Mouse (Mus musculus) liver, embryonic 15.5 days (tissue): ENCODE data around the gene Fam171a1. TPM values are rescaled to one million over a fixed set of nuclear protein-coding genes. Genes with fewer than 3 reads are reported as not detected.

ENCODE experiments used
- ATAC-seq: fragments of 200-750 bp; cut with Nextera tagmentation; 2 replicates; pipeline ENCODE4 v1.8.0; 2017; ENCODE audit warnings: moderate number of reproducible peaks, mild to moderate bottlenecking, moderate library complexity; ENCODE audit not compliant: insufficient read depth
- H3K27ac ChIP-seq: fragments of 300-500 bp; sonication (generic); replicated peaks from 2 replicates; pipeline ENCODE4 v1.5.1; 2015; ENCODE audit warnings: mild to moderate bottlenecking, inconsistent platforms
- H3K27me3 ChIP-seq: fragments of 300-500 bp; sonication (generic); 2 replicates; pipeline ENCODE4 v1.6.1; 2015; ENCODE audit warnings: mild to moderate bottlenecking, inconsistent platforms
- H3K36me3 ChIP-seq: fragments of 300-500 bp; sonication (generic); replicated peaks from 2 replicates; pipeline ENCODE4 v1.6.1; 2015; ENCODE audit warnings: moderate library complexity, mild to moderate bottlenecking, inconsistent platforms
- H3K4me1 ChIP-seq: fragments of 300-500 bp; sonication (generic); replicated peaks from 2 replicates; pipeline ENCODE4 v1.6.1; 2015; ENCODE audit warnings: inconsistent platforms
- H3K4me2 ChIP-seq: fragments of 300-500 bp; sonication (generic); 2 replicates; pipeline ENCODE4 v1.6.1; 2015; ENCODE audit warnings: moderate library complexity, mild to moderate bottlenecking, inconsistent platforms
- H3K4me3 ChIP-seq: fragments of 300-500 bp; sonication (generic); replicated peaks from 2 replicates; pipeline ENCODE4 v1.5.1; 2015; ENCODE audit warnings: mild to moderate bottlenecking, inconsistent platforms
- H3K9ac ChIP-seq: fragments of 300-500 bp; sonication (generic); 2 replicates; pipeline ENCODE4 v1.6.1; 2015; ENCODE audit warnings: moderate library complexity, mild to moderate bottlenecking, inconsistent platforms
- H3K9me3 ChIP-seq: fragments of 300-500 bp; sonication (generic); replicated peaks from 2 replicates; pipeline ENCODE4 v1.6.1; 2016; ENCODE audit warnings: inconsistent platforms
- WGBS: fragments of 180-500 bp; shearing (Covaris S2); methylation state at CpG from one replicate; pipeline ENCODE4 v1.1.7; 2015; ENCODE audit warnings: mixed read lengths; ENCODE audit not compliant: insufficient replicate concordance; 5-methylcytosine and 5-hydroxymethylcytosine counted together
- polyA plus RNA-seq: library from polyadenylated mRNA; unstranded; fragments of >200 nt; fragmentation: Nextera tagmentation; extraction: Ambion mirVana; gene quantifications from 2 replicates; pipeline ENCODE4 v1.2.1, GENCODE M21; 2015

The Fam171a1 gene
- polyA plus RNA-seq, 1 experiment from 2014 or later = 2.8 TPM

- Histone ChIP-seq H3K27ac (no peak overlapping the region), H3K9me3 (no peaks in the 10 kb centered on the region), H3K27me3 (no peaks in the 10 kb centered on the region), H3K4me1 (no peaks in the 10 kb centered on the region), H3K4me2 (no peak overlapping the region), H3K9ac (no peak overlapping the region), H3K4me3 (no peak overlapping the region), H3K36me3 (no peaks in the 10 kb centered on the region)
- 70% methylated on average over 2 of the region's 2 CpGs for WGBS
- no peak for ATAC-seq
Measured at GRCm38 (mm10) chr2:3139065-3139464, 25.0 kb downstream of the Fam171a1 start.

- ATAC-seq = no peak
- H3K4me1 ChIP-seq = no peaks in the 10 kb centered on the region
- WGBS = 50% methylated on average over 3 of the region's 3 CpGs
Measured at GRCm38 (mm10) chr2:3139578-3139977, 25.6 kb downstream of the Fam171a1 start.

GRCm38 (mm10) chr2:3140585-3140984 is 26.6 kb downstream of the Fam171a1 start:
- Histone ChIP-seq H3K27ac (no peak overlapping the region), H3K27me3 (no peaks in the 10 kb centered on the region), H3K4me3 (no peak overlapping the region), H3K4me2 (no peak overlapping the region), H3K9me3 (no peaks in the 10 kb centered on the region), H3K36me3 (no peaks in the 10 kb centered on the region), H3K9ac (no peak overlapping the region), H3K4me1 (no peaks in the 10 kb centered on the region)
- ATAC-seq = no peak
- WGBS = 52% methylated on average over 5 of the region's 5 CpGs

More at GRCm38 (mm10) chr2:3139578-3139977, 25.6 kb downstream of the Fam171a1 start:
- Histone ChIP-seq H3K9me3 (no peaks in the 10 kb centered on the region), H3K9ac (no peak overlapping the region), H3K4me3 (no peak overlapping the region), H3K27ac (no peak overlapping the region), H3K27me3 (no peaks in the 10 kb centered on the region), H3K4me2 (no peak overlapping the region), H3K36me3 (no peaks in the 10 kb centered on the region)

GRCm38 (mm10) chr2:3141804-3142203 is 27.8 kb downstream of the Fam171a1 start:
- Histone ChIP-seq H3K27ac (no peak overlapping the region), H3K4me1 (no peaks in the 10 kb centered on the region)

GRCm38 (mm10) chr2:3144291-3144690 is 30.3 kb downstream of the Fam171a1 start:
- 74% methylated on average over 5 of the region's 5 CpGs for WGBS
- ATAC-seq = no peak
- no peaks in the 10 kb centered on the region for H3K27me3 ChIP-seq
- no peak overlapping the region for H3K27ac ChIP-seq
- H3K9me3 ChIP-seq = no peaks in the 10 kb centered on the region
- H3K9ac ChIP-seq = no peak overlapping the region
- no peaks in the 10 kb centered on the region for H3K36me3 ChIP-seq
- no peak overlapping the region for H3K4me3 ChIP-seq
- H3K4me1 ChIP-seq = no peaks in the 10 kb centered on the region
- no peak overlapping the region for H3K4me2 ChIP-seq

More at GRCm38 (mm10) chr2:3141804-3142203, 27.8 kb downstream of the Fam171a1 start:
- Histone ChIP-seq H3K4me2 (no peak overlapping the region), H3K36me3 (no peaks in the 10 kb centered on the region), H3K4me3 (no peak overlapping the region), H3K27me3 (no peaks in the 10 kb centered on the region), H3K9ac (no peak overlapping the region), H3K9me3 (no peaks in the 10 kb centered on the region)
- WGBS = 74% methylated on average over 4 of the region's 4 CpGs
- no peak for ATAC-seq

GRCm38 (mm10) chr2:3147550-3148157 is 33.6 kb downstream of the Fam171a1 start:
- no peak overlapping the region for H3K27ac ChIP-seq
- H3K27me3 ChIP-seq = no peaks in the 10 kb centered on the region
- no peaks in the 10 kb centered on the region for H3K4me1 ChIP-seq
- 49% methylated on average over 6 of the region's 6 CpGs for WGBS
- H3K4me3 ChIP-seq = no peak overlapping the region
- no peak for ATAC-seq
- H3K4me2 ChIP-seq = no peak overlapping the region
- no peak overlapping the region for H3K9ac ChIP-seq
- no peaks in the 10 kb centered on the region for H3K9me3 ChIP-seq
- no peaks in the 10 kb centered on the region for H3K36me3 ChIP-seq

GRCm38 (mm10) chr2:3148731-3149130 is 34.7 kb downstream of the Fam171a1 start:
- no peak overlapping the region for H3K4me2 ChIP-seq
- no peaks in the 10 kb centered on the region for H3K27me3 ChIP-seq
- ATAC-seq = no peak
- H3K9me3 ChIP-seq = no peaks in the 10 kb centered on the region
- H3K4me1 ChIP-seq = no peaks in the 10 kb centered on the region
- H3K27ac ChIP-seq = no peak overlapping the region
- 71% methylated on average over 8 of the region's 8 CpGs for WGBS
- no peak overlapping the region for H3K9ac ChIP-seq
- no peaks in the 10 kb centered on the region for H3K36me3 ChIP-seq
- no peak overlapping the region for H3K4me3 ChIP-seq

- Histone ChIP-seq H3K4me2 (no peak overlapping the region), H3K27ac (no peak overlapping the region), H3K36me3 (no peaks in the 10 kb centered on the region), H3K9me3 (no peaks in the 10 kb centered on the region), H3K9ac (no peak overlapping the region), H3K4me3 (no peak overlapping the region), H3K4me1 (no peaks in the 10 kb centered on the region), H3K27me3 (no peaks in the 10 kb centered on the region)
- WGBS = 68% methylated on average over 5 of the region's 5 CpGs
- ATAC-seq = no peak
Measured at GRCm38 (mm10) chr2:3150324-3150723, 36.3 kb downstream of the Fam171a1 start.

- no peaks in the 10 kb centered on the region for H3K27me3 ChIP-seq
- 76% methylated on average over 3 of the region's 3 CpGs for WGBS
- no peak for ATAC-seq
- no peaks in the 10 kb centered on the region for H3K9me3 ChIP-seq
- no peaks in the 10 kb centered on the region for H3K36me3 ChIP-seq
- H3K9ac ChIP-seq = no peak overlapping the region
- H3K27ac ChIP-seq = no peak overlapping the region
- H3K4me1 ChIP-seq = no peaks in the 10 kb centered on the region
- no peak overlapping the region for H3K4me3 ChIP-seq
- H3K4me2 ChIP-seq = no peak overlapping the region
Measured at GRCm38 (mm10) chr2:3151336-3151735, 37.3 kb downstream of the Fam171a1 start.

- Histone ChIP-seq H3K9ac (no peak overlapping the region), H3K36me3 (no peaks in the 10 kb centered on the region), H3K4me1 (no peaks in the 10 kb centered on the region), H3K9me3 (no peaks in the 10 kb centered on the region), H3K27me3 (no peaks in the 10 kb centered on the region), H3K4me3 (no peak overlapping the region), H3K27ac (no peak overlapping the region), H3K4me2 (no peak overlapping the region)
- 56% methylated on average over 1 of the region's 1 CpGs for WGBS
- ATAC-seq = no peak
Measured at GRCm38 (mm10) chr2:3154091-3154665, 40.2 kb downstream of the Fam171a1 start.

GRCm38 (mm10) chr2:3154986-3155385 is 41.0 kb downstream of the Fam171a1 start:
- ATAC-seq = no peak
- Histone ChIP-seq H3K4me3 (no peak overlapping the region), H3K27me3 (no peaks in the 10 kb centered on the region), H3K36me3 (no peaks in the 10 kb centered on the region), H3K27ac (no peak overlapping the region), H3K4me1 (no peaks in the 10 kb centered on the region), H3K9me3 (no peaks in the 10 kb centered on the region), H3K9ac (no peak overlapping the region), H3K4me2 (no peak overlapping the region)
- 57% methylated on average over 2 of the region's 2 CpGs for WGBS

- no peaks in the 10 kb centered on the region for H3K36me3 ChIP-seq
- no peak overlapping the region for H3K9ac ChIP-seq
- H3K4me2 ChIP-seq = no peak overlapping the region
- no peaks in the 10 kb centered on the region for H3K4me1 ChIP-seq
- H3K4me3 ChIP-seq = no peak overlapping the region
- ATAC-seq = no peak
- H3K27me3 ChIP-seq = no peaks in the 10 kb centered on the region
- WGBS = 70% methylated on average over 3 of the region's 3 CpGs
- no peaks in the 10 kb centered on the region for H3K9me3 ChIP-seq
- no peak overlapping the region for H3K27ac ChIP-seq
Measured at GRCm38 (mm10) chr2:3157030-3157429, 43.0 kb downstream of the Fam171a1 start.
